Mouse (Mus musculus): ENCODE data around the gene Gm47995.
"Not testable (repeated sequence)": the region's sequence is repeated elsewhere in the genome, so short reads cannot be mapped to it uniquely, and the experiment has no call there.

Gm47995 gene

DNA sequence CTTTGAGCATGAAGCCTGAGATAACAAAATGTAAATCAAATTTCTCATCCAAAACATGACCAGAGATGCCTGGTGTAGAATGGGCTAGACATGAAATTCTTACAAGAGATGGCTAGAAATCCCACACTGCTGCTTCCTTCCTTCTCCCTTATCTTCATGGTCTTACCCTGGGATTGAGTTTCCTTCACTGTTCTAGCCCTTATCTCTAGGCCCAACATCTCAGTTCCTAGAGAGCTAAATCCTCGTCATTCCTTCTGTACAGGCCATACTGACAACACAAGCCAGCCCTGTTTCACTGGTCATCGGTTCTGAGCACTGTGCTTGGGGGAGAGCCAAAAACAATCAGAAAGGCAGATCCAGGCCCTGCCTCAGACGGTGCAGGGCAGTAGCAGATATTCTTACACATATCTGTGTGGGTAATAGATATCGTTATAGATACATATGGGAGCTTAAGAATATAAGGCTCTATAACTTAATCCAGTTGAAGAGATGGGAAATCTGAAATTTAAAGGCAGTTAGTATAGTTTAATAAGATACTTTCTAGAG is 11.3 kb upstream of the Gm47995 start:
- not testable (repeated sequence) for DNase-seq

DNA sequence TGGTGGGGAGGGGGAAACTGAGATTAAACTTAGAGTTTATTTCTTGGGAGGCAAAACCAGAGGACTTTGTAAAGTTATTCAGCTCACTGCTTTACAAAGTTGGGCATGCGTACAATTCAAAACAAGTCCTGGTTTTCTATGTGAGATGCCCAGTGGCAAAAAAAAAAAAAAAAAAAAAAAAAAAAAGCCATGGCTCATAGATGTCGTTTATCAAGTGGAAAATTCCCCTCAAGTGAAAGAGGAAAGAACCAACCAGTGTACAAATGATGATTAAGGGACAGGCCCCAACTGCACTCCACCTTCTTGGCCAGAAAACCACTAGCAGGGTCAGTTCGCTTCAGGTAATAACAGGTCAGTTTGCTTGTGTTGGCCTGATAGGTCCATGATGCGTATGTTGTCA is 9.8 kb upstream of the Gm47995 start:
- no peak for DNase-seq

DNA sequence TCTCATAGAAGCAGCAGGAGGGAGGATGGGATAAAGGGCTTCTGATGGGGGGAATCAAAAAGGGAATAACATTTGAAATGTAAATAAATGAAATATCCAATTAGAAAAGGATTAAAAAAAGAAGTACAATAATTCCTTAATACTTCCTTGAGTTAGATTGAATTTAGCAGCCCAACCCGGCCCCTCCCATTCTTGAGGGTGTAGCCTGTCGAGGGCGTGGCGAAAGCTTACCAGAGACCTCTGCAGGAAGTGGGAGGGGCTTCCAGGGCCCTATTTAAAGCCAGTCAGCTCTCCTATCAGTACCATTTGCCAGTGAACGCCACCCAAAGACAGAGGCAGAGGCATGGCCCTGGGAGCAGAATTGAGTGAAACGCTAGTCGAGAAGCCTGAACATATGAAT is 6.2 kb upstream of the Gm47995 start, which contains the start of gene Gm8947:
Gene Gm8947, plus strand, starts transcription at position 302 of the 400 bp plus-strand sequence.
- DNase-seq: not testable (repeated sequence)

DNA sequence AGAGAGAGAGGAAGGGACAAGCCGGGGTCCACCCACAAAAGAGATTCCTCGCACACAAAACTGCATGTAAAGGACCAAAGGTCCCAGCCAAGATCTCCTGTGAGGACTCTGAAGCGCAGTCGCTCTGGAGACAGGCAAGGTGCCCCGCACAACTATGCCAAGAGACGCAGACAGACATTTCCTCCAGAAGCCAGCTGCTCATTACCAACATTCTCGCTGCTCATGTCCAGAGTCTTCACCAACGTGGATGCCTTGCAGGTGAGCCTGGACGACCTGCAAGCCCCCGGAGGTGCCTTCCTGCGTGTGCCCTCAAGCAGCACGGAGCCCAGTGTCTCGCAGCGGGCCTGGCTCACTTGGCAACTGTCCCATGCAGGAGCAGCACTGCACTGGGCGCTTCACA is 5.5 kb upstream of the Gm47995 start:
- not testable (repeated sequence) for DNase-seq

DNA sequence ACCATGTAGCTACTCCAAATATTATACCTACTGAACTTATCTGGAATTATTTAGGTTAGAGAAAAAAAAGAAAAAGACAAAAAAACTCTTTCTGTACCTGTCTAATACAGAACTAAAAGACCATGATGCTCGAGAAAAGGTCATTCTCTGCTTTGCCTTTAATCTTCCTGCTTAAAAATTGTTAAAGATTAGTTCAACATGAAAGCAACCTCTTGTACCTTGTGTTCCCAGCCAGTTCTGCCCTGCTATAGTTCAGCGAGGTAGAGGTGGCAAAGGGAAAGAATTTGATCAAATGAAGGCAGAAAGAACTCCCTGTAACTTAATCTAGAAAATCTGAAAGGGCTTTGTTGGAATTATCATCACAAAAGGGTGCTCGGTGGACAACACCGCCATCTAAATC is 2.3 kb upstream of the Gm47995 start:
- DNase-seq: not testable (repeated sequence)

DNA sequence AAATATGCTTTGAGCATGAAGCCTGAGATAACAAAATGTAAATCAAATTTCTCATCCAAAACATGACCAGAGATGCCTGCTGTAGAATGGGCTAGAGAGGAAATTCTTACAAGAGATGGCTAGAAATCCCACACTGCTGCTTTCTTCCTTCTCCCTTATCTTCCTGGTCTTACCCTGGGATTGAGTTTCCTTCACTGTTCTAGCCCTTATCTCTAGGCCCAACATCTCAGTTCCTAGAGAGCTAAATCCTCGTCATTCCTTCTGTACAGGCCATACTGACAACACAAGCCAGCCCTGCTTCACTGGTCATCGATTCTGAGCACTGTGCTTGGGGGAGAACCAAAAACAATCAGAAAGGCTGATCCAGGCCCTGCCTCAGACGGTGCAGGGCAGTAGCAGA is 1.6 kb upstream of the Gm47995 start:
- not testable (repeated sequence) for DNase-seq

DNA sequence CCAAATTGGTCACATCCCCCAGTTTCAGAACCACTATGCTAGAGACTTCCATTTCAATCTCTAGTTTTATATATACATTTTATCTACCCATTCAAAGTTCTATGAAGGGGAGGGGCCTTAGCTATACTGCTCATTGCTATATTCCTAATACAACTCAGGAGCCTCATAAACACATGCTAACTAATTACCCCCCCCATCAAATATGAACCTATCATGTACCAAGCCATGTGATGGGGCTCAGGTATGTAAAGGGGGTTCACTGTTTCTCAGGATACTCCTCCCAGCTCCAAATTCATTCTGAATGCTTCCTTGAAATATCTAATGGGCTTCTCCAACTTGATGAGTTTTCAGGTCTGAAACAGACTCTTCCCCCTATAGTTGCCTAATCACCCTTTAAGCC is 2.4 kb downstream of the Gm47995 start:
- DNase-seq: not testable (repeated sequence)

DNA sequence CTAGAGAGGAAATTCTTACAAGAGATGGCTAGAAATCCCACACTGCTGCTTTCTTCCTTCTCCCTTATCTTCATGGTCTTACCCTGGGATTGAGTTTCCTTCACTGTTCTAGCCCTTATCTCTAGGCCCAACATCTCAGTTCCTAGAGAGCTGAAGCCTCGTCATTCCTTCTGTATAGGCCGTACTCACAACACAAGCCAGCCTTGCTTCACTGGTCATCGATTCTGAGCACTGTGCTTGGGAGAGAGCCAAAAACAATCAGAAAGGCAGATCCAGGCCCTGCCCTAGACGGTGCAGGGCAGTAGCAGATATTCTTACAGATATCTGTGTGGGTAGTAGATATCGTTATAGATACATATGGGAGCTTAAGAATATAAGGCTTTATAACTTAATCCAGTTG is 4.5 kb downstream of the Gm47995 start:
- not testable (repeated sequence) for DNase-seq

DNA sequence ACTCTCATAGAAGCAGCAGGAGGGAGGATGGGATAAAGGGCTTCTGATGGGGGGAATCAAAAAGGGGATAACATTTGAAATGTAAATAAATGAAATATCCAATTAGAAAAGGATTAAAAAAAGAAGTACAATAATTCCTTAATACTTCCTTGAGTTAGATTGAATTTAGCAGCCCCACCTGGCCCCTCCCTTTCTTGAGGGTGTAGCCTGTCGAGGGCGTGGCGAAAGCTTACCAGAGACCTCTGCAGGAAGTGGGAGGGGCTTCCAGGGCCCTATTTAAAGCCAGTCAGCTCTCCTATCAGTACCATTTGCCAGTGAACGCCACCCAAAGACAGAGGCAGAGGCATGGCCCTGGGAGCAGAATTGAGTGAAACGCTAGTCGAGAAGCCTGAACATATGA is 5.6 kb downstream of the Gm47995 start, which contains the start of gene 3110040M04Rik:
Gene 3110040M04Rik, plus strand, starts transcription at position 304 of the 400 bp plus-strand sequence.
- DNase-seq: not testable (repeated sequence)

DNA sequence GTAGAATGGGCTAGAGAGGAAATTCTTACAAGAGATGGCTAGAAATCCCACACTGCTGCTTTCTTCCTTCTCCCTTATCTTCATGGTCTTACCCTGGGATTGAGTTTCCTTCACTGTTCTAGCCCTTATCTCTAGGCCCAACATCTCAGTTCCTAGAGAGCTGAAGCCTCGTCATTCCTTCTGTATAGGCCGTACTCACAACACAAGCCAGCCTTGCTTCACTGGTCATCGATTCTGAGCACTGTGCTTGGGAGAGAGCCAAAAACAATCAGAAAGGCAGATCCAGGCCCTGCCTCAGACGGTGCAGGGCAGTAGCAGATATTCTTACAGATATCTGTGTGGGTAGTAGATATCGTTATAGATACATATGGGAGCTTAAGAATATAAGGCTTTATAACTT is 10.2 kb downstream of the Gm47995 start:
- DNase-seq: not testable (repeated sequence)

DNA sequence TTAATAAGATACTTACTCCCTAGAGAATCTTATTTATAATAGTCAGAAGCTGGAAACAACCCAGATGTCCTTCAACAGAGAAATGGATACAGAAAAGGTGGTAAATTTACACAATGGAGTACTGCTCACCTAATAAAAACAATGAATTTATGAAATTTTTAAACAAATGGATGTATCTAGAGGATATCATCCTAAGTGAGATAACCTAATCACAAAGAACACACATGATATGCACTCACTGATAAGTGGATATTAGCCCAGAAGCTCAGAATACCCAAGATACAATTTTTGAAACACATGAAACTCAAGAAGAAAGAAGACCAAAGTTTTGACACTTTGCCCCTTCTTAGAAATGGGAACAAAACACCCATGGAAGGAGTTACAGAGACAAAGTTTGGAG is 10.7 kb downstream of the Gm47995 start:
- DNase-seq: not testable (repeated sequence)

DNA sequence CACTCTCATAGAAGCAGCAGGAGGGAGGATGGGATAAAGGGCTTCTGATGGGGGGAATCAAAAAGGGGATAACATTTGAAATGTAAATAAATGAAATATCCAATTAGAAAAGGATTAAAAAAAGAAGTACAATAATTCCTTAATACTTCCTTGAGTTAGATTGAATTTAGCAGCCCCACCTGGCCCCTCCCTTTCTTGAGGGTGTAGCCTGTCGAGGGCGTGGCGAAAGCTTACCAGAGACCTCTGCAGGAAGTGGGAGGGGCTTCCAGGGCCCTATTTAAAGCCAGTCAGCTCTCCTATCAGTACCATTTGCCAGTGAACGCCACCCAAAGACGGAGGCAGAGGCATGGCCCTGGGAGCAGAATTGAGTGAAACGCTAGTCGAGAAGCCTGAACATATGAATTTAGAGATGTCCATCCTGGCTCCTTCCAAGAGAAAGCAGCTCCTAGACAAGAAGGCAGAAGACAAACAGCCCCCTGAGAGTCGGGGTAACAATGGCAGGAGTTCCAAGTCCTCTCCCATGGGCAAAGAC is 11.6 kb downstream of the Gm47995 start, which contains the start of gene Gm47996:
Gene Gm47996, plus strand, starts transcription at position 308 of the 532 bp plus-strand sequence.
- not testable (repeated sequence) for DNase-seq

DNA sequence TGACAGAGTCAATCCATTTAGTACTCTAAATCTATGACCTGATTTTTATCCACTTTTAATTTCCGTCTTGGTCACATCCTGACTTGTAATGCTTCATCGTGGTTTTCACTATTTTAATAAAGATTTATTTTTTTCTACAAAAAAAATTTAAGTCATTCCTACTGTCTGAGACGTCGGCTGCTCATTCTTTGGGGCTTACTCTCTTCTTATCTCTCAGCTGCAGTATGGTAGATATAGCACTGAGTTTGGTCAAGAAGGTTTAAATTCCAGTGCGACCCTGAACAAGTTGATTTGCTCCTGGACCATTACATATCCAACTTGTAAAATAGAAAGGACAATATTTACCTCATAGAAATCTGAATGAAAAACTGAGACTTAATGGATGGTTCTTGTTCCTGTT is 13.4 kb downstream of the Gm47995 start:
- DNase-seq: not testable (repeated sequence)

DNA sequence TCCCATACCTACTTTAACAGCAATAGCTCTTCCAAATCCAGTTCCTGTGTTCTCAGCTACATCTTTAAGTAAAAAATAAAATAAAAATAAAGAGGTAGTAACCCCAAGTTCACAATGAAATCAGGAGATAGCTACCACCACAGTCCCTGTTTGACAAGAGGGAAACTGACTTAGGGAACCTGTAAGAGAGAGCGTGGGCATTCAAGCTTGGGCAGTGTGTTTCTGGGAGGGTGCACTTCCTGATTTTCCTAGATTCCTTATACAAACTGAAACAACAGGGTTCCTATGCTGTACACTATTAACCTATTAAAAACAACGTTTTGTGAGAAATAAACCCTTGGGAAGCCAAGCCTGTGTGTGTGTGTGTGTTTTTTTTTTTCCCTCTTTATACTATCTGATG is 16.6 kb downstream of the Gm47995 start:
- DNase-seq: no peak

DNA sequence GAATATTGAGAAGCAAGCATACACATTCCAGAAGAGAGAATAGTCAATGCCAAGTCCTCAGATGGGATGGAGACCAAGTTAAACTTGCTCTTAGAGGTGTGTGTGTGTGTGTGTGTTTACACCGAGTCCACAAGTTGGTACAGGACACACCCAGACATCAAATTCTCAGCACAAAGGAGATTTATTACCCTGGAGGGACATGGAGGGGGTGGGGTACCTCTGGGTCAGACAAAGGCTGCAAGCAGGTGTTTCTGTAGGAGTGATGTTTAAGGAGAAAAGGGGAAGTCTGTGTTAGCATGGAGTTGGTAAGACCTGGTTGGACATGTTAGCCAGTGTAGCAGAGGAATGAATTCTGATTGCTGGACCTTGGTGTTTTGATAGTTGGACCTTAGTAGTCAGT is 17.7 kb downstream of the Gm47995 start:
- no peak for DNase-seq

DNA sequence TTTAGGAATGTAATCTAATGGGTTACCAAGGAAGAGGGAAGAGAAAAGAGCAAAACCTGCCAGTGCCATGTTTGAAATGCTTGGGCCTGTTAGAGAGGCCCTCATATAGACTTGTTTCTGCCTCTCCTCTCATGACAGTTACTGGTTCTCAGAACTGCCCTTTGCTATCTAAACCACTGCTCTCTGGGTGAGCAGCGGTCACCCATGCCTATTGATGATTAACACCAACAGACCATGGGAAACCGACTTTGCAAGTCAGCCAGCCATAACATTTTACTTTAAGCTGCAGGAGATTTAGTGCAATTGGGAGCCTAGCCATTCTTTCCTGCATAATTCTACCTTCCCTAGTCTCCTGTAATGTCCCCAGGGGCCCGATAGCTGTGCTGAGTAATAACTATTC is 18.2 kb downstream of the Gm47995 start:
- DNase-seq: peak; percentile 77 to 86

DNA sequence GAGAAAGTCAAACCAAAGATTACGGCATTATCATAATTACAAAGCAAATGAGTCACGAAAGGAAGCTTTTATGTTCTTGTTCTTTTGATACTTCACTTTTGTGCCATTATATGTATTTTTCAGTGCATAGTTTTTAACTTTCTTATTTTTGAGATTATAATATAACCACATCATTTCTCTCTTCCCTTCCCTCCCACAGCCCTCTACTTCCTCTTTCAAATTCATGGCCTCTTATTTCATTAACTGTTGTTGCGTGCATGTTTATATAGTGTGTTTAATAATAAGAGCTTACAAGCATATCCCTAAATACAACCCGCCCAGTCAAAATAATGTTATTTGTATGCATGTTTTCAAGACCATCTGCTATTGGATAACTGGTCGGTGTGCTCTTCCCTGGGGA is 20.8 kb downstream of the Gm47995 start:
- no peak for DNase-seq

DNA sequence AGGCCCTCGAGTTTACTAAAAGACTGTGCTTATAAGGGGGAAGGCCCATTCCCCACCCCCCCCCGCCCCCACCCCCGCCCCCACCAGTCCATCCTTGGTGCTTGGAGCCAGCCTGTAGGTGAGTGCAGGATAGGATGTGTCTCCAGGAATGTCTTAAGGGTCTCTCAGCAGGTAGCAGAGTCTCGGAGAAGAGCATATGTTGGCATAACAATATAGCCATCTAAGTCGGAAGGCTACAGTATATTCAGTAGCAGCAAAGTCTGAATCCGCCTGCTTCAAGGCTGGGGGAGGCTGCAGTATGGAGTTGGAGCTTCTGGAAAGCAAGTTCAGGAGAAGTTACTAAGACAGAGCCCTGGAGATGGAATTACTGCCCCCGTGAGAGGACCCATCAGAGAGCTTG is 21.9 kb downstream of the Gm47995 start:
- DNase-seq: no peak

DNA sequence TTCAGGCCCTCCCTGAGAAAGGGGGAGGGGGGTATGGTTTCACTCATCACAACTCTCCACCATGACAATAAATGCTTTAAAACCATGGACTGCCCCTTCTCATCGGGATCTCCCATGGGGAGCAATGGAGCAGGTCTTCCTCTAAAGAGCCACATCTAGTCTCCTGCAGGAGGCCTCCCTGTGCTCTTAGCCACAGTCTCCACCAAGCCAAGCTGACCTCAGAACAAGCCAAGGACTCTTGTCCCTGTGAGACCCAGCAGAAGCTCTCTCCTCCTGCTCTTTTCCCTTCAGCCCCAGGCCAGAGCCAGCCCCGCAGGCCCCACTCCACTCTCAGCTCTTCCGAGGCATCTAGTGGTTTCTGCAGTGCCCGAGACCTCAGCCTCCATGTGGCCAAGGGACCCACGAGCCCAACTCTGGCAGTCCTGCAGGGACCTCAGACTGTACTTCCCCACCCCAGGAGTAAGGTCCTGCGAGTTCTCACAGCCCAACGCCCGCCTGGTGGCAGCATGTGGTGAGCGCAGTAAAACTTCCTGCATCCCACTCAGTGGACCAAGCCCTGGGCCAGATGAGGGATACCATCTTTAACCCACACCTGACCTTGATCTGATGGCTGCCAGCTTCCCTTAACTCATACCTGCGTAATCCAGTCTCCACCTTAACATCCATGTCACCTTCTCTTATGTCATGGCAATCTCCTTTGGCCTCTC is 24.5 kb downstream of the Gm47995 start:
- no peak for DNase-seq

DNA sequence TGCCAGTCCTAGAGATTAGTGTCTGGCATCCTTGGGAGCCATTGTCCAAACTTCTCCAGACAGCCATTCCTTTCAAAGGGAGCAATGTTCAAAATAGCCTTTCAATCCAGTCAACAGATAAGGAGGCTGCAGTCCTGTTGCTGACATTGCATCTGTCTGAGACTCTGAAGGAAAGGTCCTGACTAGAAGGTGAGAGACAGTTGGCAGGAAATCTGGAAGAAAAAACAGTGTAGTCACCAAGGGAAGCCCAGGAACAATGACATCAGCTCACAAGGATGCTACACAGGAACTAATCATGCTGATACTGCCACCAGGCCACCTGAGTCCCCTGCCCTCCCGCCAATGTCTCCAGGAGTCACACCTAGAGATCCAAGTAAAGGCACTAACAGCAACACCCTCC is 25.1 kb downstream of the Gm47995 start:
- DNase-seq: no peak

DNA sequence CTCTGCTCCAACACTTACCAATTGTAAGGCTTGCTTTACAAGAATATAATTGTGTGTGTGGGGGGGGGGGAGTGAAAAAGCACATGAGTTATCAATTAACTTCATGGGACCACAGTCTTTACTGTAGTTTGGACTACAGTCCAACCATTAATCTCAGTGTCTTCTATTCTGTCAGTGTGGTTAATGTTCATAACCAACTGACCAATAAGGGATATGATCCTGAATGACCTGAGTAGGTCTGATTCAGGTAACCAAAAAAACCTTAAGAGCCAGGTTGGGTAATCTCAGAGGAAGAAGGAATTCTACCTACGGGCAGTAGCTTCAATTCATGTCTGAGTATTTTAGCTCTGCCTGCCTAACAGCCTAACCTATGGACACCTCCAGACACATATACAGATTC is 26.3 kb downstream of the Gm47995 start:
- peak in 1 of 2 experiments; percentile 54 for DNase-seq

DNA sequence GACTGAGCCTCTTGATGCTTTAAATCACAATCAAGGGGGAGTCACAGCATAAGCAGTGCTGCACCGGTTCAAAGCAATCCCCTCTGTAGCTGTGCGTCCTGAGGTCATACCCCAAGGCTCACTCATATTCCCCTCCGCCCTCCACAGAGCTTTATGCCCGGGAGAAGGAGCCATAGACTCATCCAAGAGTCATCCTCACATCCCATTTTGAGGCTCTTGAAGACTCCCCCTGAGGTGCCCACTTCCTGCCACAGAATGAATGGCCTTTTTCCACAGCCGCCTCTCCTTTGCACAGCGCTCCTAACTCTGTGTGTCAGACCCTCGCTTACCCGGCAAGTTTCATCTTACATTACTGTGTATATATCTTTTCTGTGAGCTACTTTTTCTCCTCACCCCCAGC is 29.3 kb downstream of the Gm47995 start:
- DNase-seq: no peak

DNA sequence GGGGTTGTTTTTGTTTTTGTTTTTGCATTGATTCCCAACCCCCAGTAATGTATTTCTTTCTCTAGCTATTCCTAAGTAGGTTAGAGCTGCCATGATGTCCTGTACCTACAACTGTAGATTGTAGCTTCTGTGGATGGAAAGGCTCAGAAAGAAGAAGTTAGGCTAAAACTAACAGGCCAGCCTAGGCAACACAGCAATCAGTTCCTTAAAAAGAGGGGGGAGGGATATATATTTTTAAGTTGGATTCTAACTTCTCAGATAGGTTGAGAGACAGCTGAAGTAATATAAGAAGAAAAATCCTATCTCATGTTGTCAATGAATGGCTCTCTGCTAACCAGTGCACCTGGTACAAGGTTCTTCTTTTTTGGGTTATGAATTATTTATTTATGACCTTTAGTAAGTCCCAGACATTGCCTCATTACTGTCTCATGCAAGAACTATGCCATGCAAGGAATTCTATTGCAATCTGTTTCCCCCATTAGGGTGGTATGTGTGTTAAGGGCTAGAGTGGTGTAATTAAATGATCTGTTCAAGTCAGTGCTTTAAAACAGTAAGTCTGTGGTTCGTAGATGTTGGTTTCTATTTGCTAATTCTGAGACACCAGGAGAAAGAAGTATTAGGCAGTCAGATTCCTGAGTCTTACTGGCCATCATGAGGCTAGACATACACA is 30.2 kb downstream of the Gm47995 start:
- DNase-seq: no peak

DNA sequence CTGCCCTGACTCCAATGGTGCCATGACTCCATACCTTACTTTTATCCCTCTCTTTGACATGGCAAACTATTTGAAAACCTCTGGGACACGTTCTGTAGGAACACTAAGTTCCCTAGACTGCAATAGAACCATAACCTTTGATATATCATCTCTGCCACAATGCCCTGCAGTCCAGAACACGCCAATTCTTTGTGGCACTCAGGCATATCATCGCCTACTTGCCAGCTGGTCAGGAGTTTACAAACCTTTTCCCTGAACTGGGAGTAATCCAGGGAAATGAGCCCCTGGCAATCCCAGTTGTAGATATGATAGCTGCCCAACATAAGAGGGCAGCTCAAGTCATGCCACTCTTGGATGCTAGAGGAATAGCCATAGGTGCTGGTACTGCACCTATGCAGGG is 34.1 kb downstream of the Gm47995 start:
- DNase-seq: peak; percentile 20 to 42
